Mouse (Mus musculus): Measurements from ENCODE around the gene Gsn. TPM values are rescaled to one million over a fixed set of nuclear protein-coding genes. Genes with fewer than 3 reads are reported as not detected.

The Gsn gene
- polyA plus RNA-seq, 3 experiments from 2014 or later = 16.2 to 28.8 (median 25.4) TPM

DNA sequence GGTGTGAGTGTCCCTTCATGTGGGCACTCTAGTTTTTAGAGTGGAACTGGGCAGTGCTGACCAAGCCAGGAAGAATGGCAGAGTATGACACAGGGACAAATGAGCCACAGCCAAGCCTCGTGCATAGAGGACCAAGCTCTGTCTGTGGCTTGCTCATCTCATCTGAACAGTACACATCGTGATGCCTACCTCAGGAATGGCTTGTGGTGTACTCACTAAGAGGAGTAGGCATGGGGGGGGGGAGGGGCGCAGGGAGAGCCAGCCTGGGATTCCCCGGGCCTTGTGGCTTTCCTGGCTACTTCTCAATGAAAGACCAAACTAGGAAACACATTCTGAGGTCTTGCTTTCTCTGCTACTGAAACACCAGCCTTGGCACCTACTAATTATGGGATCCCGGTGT is 1.2 kb upstream of the Gsn start:
- no peak for ATAC-seq

DNA sequence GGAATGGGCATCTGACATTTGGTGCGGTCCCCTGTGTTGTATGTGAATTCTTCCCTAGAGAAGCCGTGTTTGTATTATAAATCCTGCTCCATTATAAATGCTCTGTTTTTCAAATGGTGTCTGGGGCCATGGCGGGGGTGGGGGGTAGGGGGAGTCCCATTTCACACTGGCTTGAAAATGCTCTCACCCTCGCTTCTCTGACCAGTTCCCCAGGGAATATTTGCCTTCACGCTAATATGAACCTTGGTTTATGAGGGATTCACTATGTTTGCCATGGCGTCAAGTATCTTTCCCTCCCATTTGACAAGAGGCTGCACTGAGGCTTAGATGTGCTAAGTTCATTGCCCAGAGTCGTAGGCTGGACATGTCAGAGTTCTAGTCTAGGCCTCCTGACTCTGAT is 718 bp upstream of the Gsn start:
- ATAC-seq = no peak

DNA sequence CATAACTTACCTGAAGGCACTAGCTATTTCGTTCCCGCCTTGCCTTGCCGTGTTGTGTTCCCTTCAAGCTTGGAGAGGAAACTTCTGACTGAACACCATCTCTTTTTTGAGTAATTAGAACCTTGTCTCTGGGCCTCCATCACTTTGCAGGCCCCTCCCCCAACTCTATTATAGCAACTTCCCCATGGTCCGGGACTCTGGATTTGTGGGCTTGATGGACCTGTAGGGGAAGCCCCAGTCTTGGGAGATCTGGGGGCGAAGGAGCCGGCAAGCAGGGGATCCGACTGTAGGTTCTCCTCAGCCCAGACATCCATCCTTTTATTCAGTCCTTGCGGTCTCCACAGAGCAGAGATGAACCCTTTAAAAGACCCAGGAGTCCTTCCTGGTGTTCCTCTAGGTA is 752 bp downstream of the Gsn start:
- ATAC-seq = no peak

DNA sequence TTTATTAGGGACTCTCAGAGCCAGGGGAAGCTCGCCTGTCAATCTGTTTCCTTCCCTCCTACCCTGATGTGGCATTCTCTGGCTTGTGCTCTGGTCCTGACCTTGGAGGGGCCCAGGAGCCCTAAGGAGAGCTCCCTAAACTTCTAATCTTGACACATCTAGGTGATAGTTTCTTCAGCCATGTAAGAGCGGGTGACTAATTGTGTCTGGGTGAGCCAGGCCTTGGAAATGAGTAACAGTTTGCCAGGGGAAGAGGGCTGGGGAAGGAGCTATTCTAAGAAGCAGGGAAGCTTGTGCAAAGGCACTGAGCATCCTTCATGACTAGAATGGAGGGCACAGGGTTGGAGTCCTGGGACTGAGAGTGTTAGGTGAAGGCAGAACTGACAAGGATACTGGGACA is 1.7 kb downstream of the Gsn start:
- no peak for ATAC-seq

DNA sequence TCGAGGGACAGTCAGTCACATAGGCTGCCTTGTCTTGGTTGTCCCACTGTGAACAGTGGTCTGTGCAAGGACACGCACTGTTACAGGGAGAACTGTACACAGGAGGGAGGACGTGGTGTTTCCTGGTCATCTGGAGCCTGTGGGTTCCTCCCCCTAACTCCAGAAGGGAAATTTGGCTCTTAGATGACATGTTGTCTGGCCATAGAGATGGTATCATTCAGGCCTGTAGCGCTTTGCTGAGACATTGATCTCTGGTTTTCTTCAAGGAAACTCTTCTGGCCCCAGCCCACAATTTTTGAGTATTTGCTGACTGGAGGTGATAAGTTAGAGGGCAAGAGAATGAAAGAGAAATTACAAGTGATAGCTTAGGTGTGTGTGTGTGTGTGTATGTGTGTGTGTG is 2.4 kb downstream of the Gsn start:
- no peak for ATAC-seq

DNA sequence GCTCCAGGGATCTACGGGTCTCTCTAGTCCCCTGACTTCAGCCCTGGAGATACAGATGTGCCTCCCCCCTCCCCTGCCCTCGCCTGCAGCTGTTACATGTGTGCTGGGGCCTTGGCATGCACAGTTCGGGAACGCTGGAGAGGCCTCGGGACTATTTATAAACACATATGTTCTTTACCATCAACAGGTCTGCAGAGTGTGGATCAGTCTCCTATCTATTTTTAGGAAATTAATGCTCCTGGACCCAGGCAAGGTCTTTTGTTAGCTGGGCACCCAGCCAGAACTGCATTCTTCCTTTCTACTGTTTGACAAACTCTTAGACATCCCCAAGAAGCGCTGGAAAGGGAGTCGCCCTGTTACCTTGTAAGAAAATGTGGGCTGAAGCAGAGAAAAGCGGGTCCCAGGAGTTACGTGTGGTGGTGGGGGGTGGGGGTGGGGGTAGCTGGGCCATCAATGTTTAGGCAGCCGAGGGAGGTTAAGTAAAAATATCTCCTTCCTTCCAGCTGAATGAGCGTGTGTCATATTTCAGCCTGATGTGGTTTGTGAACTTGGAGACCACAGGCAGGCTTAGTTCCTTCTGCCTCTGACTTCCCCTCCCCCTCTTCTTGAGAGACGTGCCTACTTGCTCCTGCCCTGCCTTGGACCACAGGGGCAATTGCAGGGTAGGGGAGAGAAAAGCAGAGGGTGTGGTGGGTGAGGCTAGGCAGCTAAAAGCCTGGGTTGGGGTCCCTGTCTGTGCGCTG is 3.3 kb downstream of the Gsn start:
- ATAC-seq = no peak

DNA sequence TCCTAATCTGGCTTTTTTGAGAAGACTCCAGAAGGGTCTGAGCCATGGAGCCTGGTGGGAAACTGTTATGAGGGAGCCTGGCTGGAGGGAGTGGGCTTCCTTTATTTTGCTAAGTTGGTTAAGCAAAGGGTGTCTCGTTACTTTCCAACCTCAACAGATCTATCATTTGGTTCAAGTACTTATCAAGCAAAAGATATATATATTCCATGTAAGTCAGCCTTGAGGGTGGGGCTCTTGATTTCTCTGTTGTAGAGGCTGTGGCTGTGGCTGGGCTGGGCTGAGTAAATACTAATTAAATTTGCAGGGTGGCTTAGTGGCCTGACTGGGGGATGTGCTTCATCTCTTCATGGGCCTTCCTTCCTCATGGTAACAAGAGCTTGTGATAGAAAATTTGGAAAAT is 4.1 kb downstream of the Gsn start:
- no peak for ATAC-seq

DNA sequence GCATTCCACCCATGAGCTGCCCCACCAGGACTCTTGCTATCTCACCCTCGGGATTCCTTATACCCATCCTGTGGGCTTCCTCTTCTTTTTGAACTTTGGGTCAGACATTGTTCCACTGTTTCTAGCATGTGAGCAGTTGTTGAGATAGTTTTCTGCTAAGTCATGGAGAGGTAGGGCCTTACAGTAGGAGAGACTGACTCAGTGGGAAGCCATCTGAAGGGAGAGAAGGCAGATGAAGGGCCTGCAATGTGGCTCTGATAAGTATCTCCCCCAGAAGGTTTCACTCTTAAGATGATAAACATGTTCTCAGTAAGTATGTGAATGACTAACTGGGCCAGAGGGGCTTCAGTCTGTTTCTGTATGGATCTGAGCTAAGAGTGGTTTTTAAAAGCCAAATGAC is 7.9 kb downstream of the Gsn start:
- ATAC-seq = no peak

DNA sequence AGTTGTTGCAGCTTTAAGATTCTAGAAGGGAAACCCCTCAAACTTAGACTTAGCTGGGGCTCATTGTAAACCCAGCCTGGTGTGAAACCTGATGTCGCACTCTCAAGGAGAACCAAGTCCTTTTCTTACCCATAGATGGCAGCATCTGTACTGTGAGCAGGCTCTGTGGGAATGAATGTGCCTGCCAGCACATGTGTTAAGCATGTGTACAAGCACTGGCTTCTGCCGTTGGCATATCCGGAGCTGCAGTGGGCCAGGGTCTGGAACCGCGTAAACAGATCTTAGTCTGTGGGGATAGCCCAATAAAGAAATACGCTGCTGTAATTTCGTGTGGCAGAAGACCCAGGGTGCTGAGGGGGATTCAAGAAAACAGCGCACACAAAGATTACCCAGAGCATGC is 9.1 kb downstream of the Gsn start:
- peak; percentile 80 for ATAC-seq

DNA sequence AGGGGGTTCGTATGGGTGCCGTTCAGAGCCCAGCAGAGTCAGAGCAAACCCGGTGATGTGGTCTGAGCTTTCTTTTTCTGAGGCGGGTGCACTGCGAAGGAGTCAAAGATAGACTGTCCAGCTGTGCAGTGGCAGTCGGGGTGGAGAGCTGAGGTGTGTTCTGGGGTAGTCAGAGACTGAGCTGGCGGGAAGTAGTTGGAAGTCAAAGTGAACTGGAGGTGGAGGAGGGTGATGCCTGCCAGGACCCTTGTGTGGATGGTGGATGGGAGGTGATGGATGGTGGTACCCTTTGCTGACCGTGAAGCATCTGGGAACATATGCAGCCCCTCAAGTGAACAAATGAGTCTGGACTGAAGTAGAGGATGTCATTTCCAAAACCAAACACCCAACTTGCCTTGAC is 9.6 kb downstream of the Gsn start:
- ATAC-seq = no peak

DNA sequence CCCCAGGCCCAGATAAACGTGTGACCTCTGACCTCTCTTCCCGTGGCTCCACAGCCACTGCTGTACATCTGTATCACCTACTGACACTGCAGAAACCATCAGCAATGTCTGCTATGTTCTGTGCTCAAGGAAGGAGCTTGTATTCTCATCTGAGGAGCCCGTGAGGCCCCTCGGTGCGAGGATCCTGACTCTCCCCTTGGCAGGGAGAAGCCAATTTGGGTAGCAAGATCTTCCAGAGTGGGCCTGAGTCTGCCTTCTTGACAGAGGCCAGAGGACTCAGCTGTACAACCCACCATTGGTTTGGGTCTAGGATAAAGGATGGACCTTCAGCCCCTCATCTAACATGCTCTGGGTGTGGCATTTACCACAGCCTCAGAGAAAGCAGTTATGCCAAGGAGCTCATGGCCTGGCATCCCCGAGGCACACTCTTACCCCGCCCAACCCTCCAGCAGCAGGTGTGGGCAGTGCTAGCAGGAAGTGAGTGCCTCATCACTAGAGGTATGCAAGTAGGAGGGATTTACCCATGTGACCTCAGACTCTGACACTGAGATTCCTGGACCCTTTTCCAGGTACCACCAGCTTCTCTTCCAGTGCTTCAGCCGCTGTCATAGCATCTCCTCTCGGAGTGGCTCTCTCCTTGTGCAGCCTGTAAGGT is 10.2 kb downstream of the Gsn start:
- ATAC-seq = no peak

DNA sequence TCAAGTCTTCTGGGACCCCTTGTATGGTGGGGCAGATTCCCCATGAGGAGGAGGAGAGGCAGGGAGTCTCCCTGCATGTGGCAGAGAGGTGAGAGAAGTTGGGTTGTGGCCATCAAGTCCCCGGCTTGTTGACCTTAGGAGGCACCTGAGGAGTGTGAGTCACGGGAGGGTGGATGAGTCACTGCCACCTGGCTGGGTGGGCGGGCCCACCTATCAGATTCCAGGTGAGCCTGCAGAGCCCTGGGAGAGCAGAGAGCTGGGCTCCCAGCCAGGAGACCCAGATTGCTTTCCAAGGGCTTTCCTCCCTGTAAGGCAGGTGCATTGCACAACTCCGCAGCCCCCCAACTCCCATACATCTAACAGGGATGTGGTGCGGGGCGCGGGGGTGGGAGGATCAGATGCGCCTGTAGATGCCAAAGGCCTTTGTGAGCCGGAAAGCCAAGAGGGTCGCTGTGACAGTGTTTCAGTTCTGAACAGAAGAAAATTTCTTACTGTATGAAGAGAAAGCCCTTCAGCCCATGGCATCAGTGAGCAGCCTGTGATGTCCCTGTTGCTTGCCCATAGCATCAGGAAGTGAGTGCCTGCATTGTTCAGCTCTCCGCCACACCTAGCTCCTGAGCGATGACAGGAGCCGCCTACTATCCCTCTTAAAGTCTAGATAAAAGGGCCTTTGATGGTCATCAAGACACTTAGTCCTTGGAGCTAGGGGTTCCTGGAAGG is 11.1 kb downstream of the Gsn start:
- no peak for ATAC-seq

DNA sequence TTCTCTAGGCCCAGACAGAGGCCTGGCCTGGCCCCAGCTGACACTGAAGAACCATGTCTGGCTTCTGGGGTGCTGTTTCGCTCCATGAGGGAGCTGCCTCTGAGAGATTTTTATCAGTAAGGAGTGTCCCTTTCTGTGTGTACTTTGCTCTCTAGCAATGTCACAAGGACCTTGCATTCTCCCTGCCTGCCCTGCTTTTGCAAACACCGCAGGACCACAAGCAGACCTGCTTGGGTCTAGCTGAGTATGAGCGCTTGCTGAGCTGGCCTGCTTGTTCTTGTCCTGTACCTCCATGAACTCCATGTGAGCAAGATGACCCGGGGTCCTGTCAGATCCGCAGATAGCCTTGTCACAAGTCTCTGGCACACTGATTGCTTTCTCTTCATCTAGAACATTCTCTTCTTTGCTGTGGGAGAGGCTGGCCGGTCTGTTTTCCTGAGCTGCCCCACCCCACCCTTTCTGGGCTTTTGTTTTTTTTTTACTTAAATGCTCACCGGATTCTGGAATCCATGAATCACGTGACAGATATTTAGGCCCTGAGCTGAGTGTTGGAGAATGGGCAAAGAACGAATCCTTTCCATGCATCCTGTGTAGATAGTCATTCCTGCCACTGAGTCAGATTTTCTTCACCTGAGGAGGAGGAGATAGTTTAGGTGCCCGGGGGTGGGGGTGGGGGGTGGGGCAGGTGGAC is 11.8 kb downstream of the Gsn start:
- no peak for ATAC-seq

DNA sequence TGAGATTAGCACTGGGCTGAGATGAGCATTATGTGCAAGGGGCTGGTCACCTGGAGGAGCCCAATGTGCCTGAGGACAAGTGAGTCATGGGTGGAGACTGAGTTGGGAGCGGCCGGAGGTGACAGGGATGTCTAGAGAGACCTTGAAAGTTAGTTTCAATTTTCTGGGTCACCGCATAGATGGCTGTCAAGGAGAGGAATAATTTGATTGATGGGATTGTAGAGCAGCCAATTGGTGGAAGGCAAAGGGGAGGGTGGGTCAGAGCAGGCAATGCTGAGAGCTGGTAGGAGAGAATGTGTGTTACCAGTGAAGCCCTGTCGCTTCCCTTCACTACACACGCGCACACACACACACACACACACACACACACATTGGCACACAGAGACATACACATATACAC is 13.0 kb downstream of the Gsn start:
- ATAC-seq = no peak

DNA sequence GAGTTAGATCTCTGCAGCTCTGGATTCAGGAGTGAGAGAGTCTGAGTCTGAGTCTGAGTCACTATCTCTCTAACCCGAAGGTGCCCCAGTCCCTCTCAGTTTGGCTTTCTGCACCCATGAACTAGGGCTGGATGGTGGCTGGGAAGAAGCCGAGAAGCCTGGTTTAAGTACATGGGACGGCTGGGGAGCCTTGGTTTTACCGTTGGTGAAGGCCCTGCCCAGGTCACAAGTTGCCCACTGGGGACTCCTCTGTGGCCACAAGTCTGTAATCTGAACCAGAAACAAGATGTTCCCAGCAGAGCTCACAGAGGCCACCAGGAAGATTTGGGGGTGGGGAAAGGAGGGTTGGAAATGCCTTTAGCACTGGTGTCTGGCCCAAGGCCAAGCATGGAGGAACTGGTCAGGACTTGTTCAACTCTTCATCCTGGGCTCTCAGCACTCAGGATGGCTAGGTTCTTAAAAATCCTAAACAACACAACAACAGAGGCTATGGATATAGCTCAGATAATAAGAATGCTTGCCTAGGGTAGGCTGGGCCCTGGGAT is 13.6 kb downstream of the Gsn start:
- no peak for ATAC-seq

DNA sequence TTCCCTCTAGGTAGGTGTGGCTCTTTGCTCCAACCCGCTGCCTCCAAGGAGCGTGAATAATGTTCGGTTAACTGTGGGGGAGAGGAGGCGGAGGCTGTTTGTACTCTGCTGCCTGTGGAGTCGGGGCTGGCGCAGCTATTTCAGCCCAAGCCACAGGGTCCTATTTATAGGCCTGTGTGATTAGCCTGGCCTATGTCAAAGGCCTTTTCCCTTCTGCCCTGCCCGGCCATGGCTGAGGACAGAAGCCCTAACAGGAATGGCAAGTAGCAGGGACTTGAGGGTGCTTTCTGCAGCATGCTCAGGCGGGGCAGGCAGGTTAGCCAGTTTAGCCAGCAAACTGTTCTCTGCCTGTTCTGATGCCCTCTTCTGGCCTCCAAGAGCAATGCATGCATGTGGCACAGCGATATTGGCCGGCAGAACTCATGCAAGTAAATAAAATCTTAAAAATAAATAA is 14.4 kb downstream of the Gsn start:
- ATAC-seq = peak; percentile 63

DNA sequence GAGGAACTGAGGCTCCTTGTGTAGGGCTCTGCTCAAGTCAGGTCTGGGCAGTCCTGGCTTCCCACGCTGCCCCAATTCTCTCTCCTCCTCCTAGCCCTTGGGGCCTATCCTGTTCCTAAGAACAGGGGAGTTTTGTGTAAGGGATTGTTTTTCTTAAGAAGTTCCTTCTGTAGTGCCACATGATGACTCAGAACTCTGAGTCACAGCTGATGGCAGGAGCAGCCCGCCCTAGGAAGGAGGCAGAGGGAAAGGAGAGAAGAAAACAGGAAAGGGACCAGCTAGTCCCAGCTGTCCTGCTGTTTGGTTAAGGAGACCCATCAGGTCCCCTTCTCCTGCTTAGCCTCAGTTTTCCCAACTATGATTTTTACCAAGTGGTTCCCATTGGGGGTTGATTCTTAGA is 15.6 kb downstream of the Gsn start:
- ATAC-seq = no peak

DNA sequence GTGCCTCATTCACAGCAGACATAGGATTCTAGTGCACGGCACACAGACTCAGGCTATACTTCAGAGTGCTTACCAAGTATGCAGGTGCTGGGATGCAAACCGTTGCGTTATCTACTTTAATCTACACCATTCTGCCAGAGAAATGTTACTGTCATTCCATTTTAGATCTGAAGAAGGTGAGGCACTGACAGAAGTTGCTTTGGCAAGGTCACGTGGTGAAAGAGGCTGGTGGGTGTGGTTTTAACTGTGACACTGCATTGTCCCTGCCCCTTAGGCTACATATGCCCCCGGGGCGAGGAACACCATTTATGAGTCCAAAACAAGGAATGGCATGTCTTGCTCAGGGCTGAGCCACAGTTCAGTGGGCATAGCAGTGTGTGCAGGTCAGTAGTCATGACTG is 16.7 kb downstream of the Gsn start:
- no peak for ATAC-seq

DNA sequence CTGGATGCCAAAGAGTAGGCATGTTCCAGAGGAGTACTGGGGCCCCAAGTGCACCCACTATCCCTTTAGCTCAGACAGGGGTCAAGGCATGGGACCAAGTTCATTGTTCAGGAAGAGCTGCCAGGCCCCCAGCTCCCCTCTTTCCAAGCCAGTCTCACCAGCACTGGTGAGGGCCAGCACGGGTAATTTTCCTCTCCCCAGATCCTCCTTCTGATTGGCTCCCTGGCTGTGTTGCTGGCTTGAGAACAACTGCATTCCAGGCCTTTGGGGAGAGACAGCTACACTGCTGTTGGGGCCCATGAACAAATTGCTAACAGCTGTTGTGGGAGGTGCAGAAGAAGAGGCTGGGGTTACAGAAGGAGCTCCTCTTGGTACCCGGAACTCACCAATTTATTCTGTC is 17.4 kb downstream of the Gsn start:
- no peak for ATAC-seq

DNA sequence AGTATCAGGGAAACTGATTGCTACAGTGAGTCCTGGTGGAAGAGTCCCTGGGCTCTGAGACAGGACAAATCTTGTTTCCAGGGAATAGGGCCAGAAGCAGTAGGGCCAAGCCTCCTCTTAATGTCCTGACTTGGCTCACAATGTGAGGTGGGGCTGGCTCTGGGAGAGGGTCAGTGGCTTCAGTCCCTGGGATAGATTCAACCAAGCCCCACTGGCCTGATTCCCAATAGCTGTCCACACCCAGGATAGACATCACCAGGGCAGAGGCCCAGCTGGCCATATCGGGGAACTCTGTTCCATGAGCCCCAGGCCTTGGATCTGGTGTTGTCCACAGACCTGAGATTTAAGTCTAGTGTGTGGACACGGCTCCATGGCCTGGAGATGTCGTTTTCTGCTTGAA is 21.5 kb downstream of the Gsn start:
- no peak for ATAC-seq

DNA sequence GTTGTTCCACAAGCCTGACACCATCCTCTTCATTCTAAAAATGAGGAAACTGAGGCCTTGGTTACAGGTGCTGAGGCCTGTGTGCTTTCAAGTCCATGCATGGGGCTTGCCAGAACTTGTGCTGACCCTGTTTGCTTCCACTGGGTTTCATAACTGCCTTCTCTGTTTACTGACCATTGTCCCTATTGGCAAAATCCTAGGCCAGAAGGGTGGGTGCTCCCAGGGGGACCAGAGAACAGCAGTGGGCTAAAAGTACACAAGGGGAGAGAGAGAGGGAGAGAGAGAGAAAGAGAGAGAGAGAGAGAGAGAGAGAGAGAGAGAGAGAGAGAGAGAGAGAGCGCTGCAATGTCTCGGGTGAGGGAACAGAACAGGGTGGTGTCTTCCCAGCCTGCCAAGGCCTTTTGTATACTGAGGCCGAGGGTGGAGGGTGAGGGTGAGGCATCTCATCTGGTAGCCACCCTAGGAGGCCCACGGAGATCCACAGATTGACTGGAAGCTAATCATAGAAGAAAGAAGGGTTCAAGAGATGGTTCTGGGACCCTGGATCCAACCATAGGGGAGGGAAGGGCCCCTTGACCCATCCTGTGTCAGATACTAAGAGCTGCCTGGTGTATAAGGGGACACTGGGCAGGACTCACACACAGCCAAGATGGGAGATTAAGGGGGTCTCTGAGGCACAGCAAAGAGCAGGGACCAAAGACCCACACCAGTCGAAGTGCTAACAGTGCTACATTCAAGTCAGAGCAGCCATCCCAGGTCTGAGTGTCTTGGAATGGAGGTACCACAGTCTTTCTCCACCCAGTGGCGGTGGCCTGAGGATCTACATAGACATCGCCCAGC is 22.4 kb downstream of the Gsn start:
- ATAC-seq = no peak

DNA sequence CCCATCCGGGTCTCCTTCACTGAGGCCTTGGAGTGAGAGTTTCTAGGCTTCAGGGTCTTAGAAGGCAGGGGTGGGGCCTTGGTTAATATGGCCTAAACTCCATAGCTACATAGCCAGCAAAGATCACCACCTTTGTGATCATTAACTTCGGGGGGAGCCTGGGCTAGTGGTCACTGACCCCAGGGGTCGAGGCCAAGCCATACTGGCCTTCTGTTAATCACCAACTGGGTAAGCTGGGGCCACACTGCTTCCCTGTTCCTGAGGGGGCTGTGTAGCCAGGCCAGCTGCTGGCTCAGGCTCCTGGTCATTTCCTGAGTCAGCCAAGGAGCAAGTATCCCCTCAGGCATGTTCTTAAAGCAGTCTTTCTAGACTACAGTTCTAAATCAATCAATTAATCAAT is 23.8 kb downstream of the Gsn start:
- no peak for ATAC-seq

All from inflammation-experienced regulatory T-cells, adult 6 months (primary cell).